12 mouse cellular contexts compared by ENCODE assay signal in the genomic region with DNA sequence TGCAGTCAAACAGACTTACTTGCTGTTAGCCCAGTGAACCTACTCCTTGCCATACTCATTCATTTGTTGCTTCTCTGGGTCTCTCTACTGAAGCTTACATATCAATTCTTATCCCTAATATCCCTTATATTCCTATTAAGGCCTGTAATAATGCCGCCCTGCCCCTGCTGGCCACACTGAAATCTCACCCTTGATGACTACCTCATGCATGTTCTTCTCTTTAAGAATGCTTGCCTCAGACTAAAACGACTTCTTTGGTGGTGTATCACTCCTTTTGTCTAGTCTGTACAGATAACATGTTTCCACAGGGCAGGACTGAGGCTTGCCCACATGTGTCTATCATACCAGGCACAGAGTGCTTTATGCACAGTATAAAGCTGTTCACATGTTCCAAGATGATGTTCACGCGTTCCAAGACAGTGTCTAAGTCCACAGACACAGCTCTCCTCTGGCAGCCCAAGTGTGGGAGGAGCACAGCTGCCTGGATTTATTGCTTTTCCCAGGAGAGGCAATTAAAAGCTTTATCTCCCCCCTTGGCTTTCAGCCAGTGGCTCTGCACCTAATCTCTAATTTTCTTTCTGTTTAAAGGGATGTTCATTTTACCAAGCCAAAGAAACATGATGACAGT. TPM values are rescaled to one million over a fixed set of nuclear protein-coding genes. Genes with fewer than 3 reads are reported as not detected.
DNase-seq lines count a peak whose midpoint lies in the region; ATAC-seq lines count a peak whose summit lies in the region.
"Had no signal": no experiment of that assay in that cellular context is flagged by ENCODE, and none has a peak within 500 bp of the region (broad histone marks: within the 10 kb centered on the region; RNA-seq: fewer than 3 reads in every experiment).

No protein-coding gene starts in this region.

- H3K36me3 ChIP-seq in forebrain, embryonic 11.5 days (ENCODE audit: control insufficient read depth, insufficient read depth, low read length): no peaks in the 10 kb centered on the region
- H3K36me3 ChIP-seq in forebrain, embryonic 10.5 days (replicated peaks): no peaks in the 10 kb centered on the region
- no peaks in the 10 kb centered on the region for H3K36me3 ChIP-seq in midbrain, embryonic 14.5 days (ENCODE audit: control insufficient read depth, insufficient read depth, low read length)

- H3K27ac ChIP-seq in forebrain, embryonic 11.5 days (ENCODE audit: low read depth, low read length): no peak overlapping the region
- H3K27ac ChIP-seq in forebrain, embryonic 10.5 days: no peak overlapping the region
- no peak overlapping the region for H3K27ac ChIP-seq in midbrain, embryonic 14.5 days (replicated peaks; ENCODE audit: low read depth, low read length)
- H3K27ac ChIP-seq: left cerebral cortex, adult 2 months had no signal

- H3K9ac ChIP-seq in forebrain, embryonic 11.5 days (ENCODE audit: low read length): no peak overlapping the region
- no peak overlapping the region for H3K9ac ChIP-seq in midbrain, embryonic 14.5 days (replicated peaks; ENCODE audit: low read length)

- no peak overlapping the region for H3K4me3 ChIP-seq in forebrain, embryonic 11.5 days (ENCODE audit: low read depth, low read length)
- H3K4me3 ChIP-seq in forebrain, embryonic 10.5 days: no peak overlapping the region
- no peak overlapping the region for H3K4me3 ChIP-seq in midbrain, embryonic 14.5 days (replicated peaks; ENCODE audit: low read depth, low read length)
- H3K4me3 ChIP-seq: left cerebral cortex, adult 2 months had no signal

- WGBS in forebrain, embryonic 11.5 days: 71% methylated on average over 4 of the region's 4 CpGs
- 85% methylated on average over 4 of the region's 4 CpGs for WGBS in forebrain, embryonic 10.5 days
- 56% methylated on average over 4 of the region's 4 CpGs for WGBS in midbrain, embryonic 14.5 days

- H3K4me2 ChIP-seq in forebrain, embryonic 11.5 days (ENCODE audit: low read depth, low read length, severe bottlenecking): no peak overlapping the region
- H3K4me2 ChIP-seq in midbrain, embryonic 14.5 days (ENCODE audit: low read length): no peak overlapping the region

- peak; percentile 54 for DNase-seq in forebrain, embryonic 11.5 days (ENCODE audit: low spot score)
- no peak for DNase-seq in forebrain, embryonic 10.5 days (ENCODE audit: extremely low spot score, low spot score)
- peak; percentile 4 for DNase-seq in urinary bladder, postnatal 14 days (ENCODE audit: low spot score)
- no peak for DNase-seq in urinary bladder, postnatal 25 days (ENCODE audit: low spot score)
- DNase-seq in midbrain, embryonic 14.5 days: peak; percentile 80
- DNase-seq in Muller cell, postnatal 12 days (ENCODE audit: inconsistent ontology term): no peak
- DNase-seq in frontal cortex, postnatal 14 days (ENCODE audit: low spot score in 2 of 2): no peak
- DNase-seq: cerebellum, postnatal 36 days; lung, postnatal 10 days had no signal

- H3K27me3 ChIP-seq in forebrain, embryonic 11.5 days (ENCODE audit: control insufficient read depth, insufficient read depth, low read length): no peaks in the 10 kb centered on the region
- no peaks in the 10 kb centered on the region for H3K27me3 ChIP-seq in forebrain, embryonic 10.5 days (ENCODE audit: poor library complexity, severe bottlenecking)
- no peaks in the 10 kb centered on the region for H3K27me3 ChIP-seq in midbrain, embryonic 14.5 days (ENCODE audit: control insufficient read depth, insufficient read depth, low read length)

- H3K4me1 ChIP-seq in forebrain, embryonic 11.5 days (replicated peaks; ENCODE audit: control insufficient read depth, insufficient read depth, low read length): no peaks in the 10 kb centered on the region; the same call in 1 of the 2 replicates
- peaks cover 4% of the 10 kb centered on the region; the same call in 1 of the 2 replicates for H3K4me1 ChIP-seq in forebrain, embryonic 10.5 days
- H3K4me1 ChIP-seq in midbrain, embryonic 14.5 days (ENCODE audit: control insufficient read depth, insufficient read depth, low read length): no peaks in the 10 kb centered on the region

- no peaks in the 10 kb centered on the region for H3K9me3 ChIP-seq in forebrain, embryonic 11.5 days (ENCODE audit: control insufficient read depth, low read length)
- no peaks in the 10 kb centered on the region for H3K9me3 ChIP-seq in forebrain, embryonic 10.5 days
- H3K9me3 ChIP-seq in midbrain, embryonic 14.5 days (ENCODE audit: control insufficient read depth, low read length): no peaks in the 10 kb centered on the region

- ATAC-seq in forebrain, embryonic 11.5 days (replicated peaks; ENCODE audit: low FRiP score): 0 out of 2 replicates have a peak, but pooled peaks have one; percentile 56
- peak; percentile 48; the same call in 1 of the 2 replicates for ATAC-seq in midbrain, embryonic 14.5 days (ENCODE audit: low FRiP score, low TSS enrichment)
- ATAC-seq in megakaryocyte, adult 5-6 weeks (ENCODE audit: poor library complexity, severe bottlenecking): no peak

RNA-seq across cellular contexts. Expression of gene Olfm4, which starts 55.9 kb away (rescaled TPM):
- 0.27 and 0.59 TPM in 2 replicates for polyA plus RNA-seq in forebrain, embryonic 11.5 days (2014; fragmentation: Nextera tagmentation; extraction: Ambion mirVana)
- polyA plus RNA-seq in forebrain, embryonic 10.5 days (2016; fragmentation: Nextera tagmentation; extraction: Ambion mirVana): 0.16 TPM in 1 of 2 replicates, not detected in the other
- polyA plus RNA-seq in midbrain, embryonic 14.5 days (2014; fragmentation: Nextera tagmentation; extraction: Ambion mirVana): 0.89 and 0.98 TPM in 2 replicates
- 58.0 and 59.6 TPM in 2 replicates for total RNA-seq in megakaryocyte, adult 5-6 weeks (2015)
- total RNA-seq in megakaryocyte, adult 5-6 weeks (2017): 41.6 and 61.4 TPM in 2 replicates
- polyA plus RNA-seq: C2C12 had no signal

Comparison
In these comparisons a context has a peak if more than half of its experiments do, and no peak if none do; other contexts are left out.
1. DNase-seq: peak in forebrain, embryonic 11.5 days (single experiment), urinary bladder, postnatal 14 days (single experiment) and midbrain, embryonic 14.5 days (single experiment); none in forebrain, embryonic 10.5 days (single experiment), urinary bladder, postnatal 25 days (single experiment), Muller cell, postnatal 12 days (single experiment) and frontal cortex, postnatal 14 days (0 of 2).